Mouse (Mus musculus): Measurements from ENCODE around the gene Cacna2d4.

The Cacna2d4 gene

GRCm38 (mm10) chr6:119387801-119388649, 151.7 kb downstream of the Cacna2d4 start:
- no peak for DNase-seq (ENCODE audit: low spot score)

GRCm38 (mm10) chr6:119388650-119389012, 152.3 kb downstream of the Cacna2d4 start:
- DNase-seq (ENCODE audit: low spot score) = peak; percentile 91

GRCm38 (mm10) chr6:119389089-119389488, 152.8 kb downstream of the Cacna2d4 start:
- no peak for DNase-seq (ENCODE audit: low spot score)

GRCm38 (mm10) chr6:119390728-119391127, 154.4 kb downstream of the Cacna2d4 start:
- no peak for DNase-seq (ENCODE audit: low spot score)

- no peak for DNase-seq (ENCODE audit: low spot score)
Measured at GRCm38 (mm10) chr6:119392836-119393235, 156.5 kb downstream of the Cacna2d4 start.

GRCm38 (mm10) chr6:119395421-119396308, 159.3 kb downstream of the Cacna2d4 start:
- no peak for DNase-seq (ENCODE audit: low spot score)

GRCm38 (mm10) chr6:119396309-119396634, 159.9 kb downstream of the Cacna2d4 start:
- peak; percentile 65 for DNase-seq (ENCODE audit: low spot score)

GRCm38 (mm10) chr6:119399371-119399770, 163.0 kb downstream of the Cacna2d4 start:
- no peak for DNase-seq (ENCODE audit: low spot score)

GRCm38 (mm10) chr6:119400649-119401048, 164.3 kb downstream of the Cacna2d4 start:
- DNase-seq (ENCODE audit: low spot score) = no peak

- DNase-seq (ENCODE audit: low spot score) = no peak
Measured at GRCm38 (mm10) chr6:119401545-119402304, 165.4 kb downstream of the Cacna2d4 start.
